Mouse (Mus musculus) erythroblast, embryonic 14.5 days (primary cell): ENCODE results near the gene Rnf34.

Experiments used
- GATA1 ChIP-seq: IDR thresholded peaks from 2 replicates; pipeline ENCODE4 v1.6.1; 2012; ENCODE audit warnings: low read length, inconsistent platforms, mixed read lengths
- TAL1 ChIP-seq: IDR thresholded peaks from 3 replicates; pipeline ENCODE4 v1.6.1; 2012; ENCODE audit warnings: low read length, inconsistent platforms, mixed read lengths

- TF ChIP-seq TAL1, result no peak
- TF ChIP-seq GATA1, result no peak
Measured at GRCm38 (mm10) chr5:122863053-122863452, 13.2 kb downstream of the Rnf34 start.
